Mouse (Mus musculus) testis, adult 10 weeks (tissue): ENCODE results near the gene Rbl1. TPM values are rescaled to one million over a fixed set of nuclear protein-coding genes. Genes with fewer than 3 reads are reported as not detected.

Experiments used
- polyA plus RNA-seq: library from polyadenylated mRNA; stranded (reverse); fragments of 350-450 nt; fragmentation: Illumina TruSeq; extraction: RNeasy Lipid Tissue Mini Kit (QIAGEN cat#74804); gene quantifications from one replicate; pipeline ENCODE4 v1.2.3, GENCODE M21; 2014; ENCODE audit warnings: low read depth, low replicate concordance

Gene Rbl1
- polyA plus RNA-seq: 36.3 TPM

DNA sequence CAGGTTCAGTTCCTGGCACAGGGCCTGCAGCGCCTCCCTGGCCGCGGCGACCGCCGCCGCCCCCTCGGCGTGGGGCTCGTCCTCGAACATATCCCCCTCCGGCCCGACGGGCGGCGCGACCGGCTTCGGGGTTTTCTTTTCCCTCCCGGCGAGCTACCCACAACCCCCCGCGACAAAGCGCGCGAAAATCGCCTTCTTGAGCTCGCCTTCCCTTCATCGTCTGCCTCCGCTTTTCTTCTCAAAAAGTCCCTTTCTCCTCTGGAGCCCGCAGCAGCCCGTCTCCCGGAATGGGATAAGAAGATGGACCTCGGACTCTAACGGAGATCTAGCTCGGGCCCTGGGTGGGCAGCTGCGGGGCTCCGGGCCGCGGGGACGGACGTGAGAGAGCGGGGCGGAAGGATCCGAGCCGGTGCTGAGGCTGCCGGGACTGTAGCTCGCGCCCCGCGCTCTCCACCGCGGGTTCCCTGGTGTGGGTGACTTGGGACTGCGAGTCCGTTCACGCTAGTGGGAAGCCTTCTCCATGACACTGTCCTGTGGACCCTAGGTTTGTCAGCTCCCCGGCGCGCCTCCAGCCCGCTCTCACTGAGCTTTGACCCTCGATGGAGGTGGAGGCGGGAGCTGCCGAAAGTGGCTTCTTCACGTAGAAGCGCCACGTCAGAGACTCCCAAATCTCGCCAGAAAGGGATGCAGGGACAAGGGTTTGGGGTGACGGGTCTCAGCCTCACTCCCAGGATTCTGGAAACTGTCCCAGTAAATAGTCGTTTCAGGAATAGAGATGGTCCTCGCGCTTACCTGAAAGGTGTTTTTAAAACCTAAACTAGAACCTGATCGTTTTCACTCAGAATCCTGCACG, at the start of gene Rbl1:
TSS of gene Rbl1 (minus strand) at position 169 of the 853 bp plus-strand sequence.

DNA sequence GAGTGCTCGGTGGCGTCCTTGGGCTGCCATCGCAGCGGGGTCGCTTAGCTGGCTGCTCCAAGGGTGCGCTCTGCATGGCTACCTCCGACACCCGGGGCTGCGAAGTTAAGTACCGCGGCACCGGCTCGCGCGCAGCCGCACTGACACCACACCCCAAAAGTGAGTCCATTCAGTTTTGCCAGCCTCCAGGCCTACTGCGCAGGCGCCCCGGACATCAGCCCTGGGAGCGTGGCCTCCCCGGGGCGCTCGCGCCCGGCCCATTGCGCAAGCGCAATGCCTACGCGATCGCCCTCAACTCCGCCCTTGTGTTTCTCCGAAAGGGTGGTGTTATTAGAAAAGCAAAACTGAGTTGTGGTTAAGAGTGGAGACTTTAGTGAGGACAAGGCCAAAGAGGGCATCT, 69.3 kb downstream of the Rbl1 start, which contains the start of gene Samhd1:
TSS of gene Samhd1 (minus strand) at position 252 of the 400 bp plus-strand sequence.

Other genes with a start within 250 kb of the Rbl1 start
- gene Ndrg3, start 212.5 kb downstream of the Rbl1 start, polyA plus RNA-seq: 248 TPM
- gene Dsn1, start 197.4 kb downstream of the Rbl1 start, polyA plus RNA-seq: 63.1 TPM
- 0.45 TPM for gene Soga1, start 125.3 kb downstream of the Rbl1 start, polyA plus RNA-seq
- not detected for gene Tldc2, start 117.5 kb downstream of the Rbl1 start, polyA plus RNA-seq
- gene Samhd1, start 69.3 kb downstream of the Rbl1 start, polyA plus RNA-seq: 33.3 TPM
- 264 TPM for gene Rpn2, start 74.5 kb upstream of the Rbl1 start, polyA plus RNA-seq
- 96.6 TPM for gene Mroh8, start 75.0 kb upstream of the Rbl1 start, polyA plus RNA-seq
- gene Ghrh, start 143.0 kb upstream of the Rbl1 start, polyA plus RNA-seq: not detected
- gene Manbal, start 163.1 kb upstream of the Rbl1 start, polyA plus RNA-seq: 2.8 TPM
- gene Src, start 213.9 kb upstream of the Rbl1 start, polyA plus RNA-seq: 0.56 TPM